19 mouse cellular contexts compared by ENCODE assay signal in the genomic region with DNA sequence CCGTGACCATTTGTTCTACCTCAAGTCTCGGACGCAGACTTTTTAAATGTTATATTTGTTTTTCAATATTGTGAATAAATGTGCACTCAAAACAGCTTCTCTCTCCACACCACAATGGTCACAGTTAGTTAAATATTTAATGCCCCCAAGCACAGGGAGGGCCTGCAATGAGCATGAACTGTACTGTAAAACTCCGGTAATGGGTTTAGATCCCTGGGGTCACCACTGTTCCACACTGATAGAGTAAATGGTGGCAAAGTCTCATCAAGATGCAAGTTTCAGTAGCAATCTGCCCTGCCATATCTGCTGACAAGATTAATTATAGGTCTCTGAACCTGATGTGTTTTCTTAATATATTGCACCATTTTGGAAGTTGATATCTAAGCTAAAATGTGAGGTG.
DNase-seq lines count a peak whose midpoint lies in the region; ATAC-seq lines count a peak whose summit lies in the region.
"Had no signal": no experiment of that assay in that cellular context is flagged by ENCODE, and none has a peak within 500 bp of the region (broad histone marks: within the 10 kb centered on the region; RNA-seq: fewer than 3 reads in every experiment).

No protein-coding gene starts in this region.

- H3K36me3 ChIP-seq in midbrain, embryonic 12.5 days, result no peaks in the 10 kb centered on the region
- H3K36me3 ChIP-seq in midbrain, embryonic 11.5 days (ENCODE audit: control insufficient read depth, insufficient read depth, low read length), result no peaks in the 10 kb centered on the region
- H3K36me3 ChIP-seq in neural tube, embryonic 11.5 days (ENCODE audit: control insufficient read depth, insufficient read depth, low read length), result no peaks in the 10 kb centered on the region
- no peaks in the 10 kb centered on the region for H3K36me3 ChIP-seq in neural tube, embryonic 15.5 days
- H3K36me3 ChIP-seq in neural tube, embryonic 14.5 days (ENCODE audit: control insufficient read depth, insufficient read depth, low read length), result no peaks in the 10 kb centered on the region
- H3K36me3 ChIP-seq: embryonic facial prominence, embryonic 10.5 days; heart, embryonic 10.5 days had no signal

- no peak overlapping the region for H3K9ac ChIP-seq in midbrain, embryonic 12.5 days (replicated peaks)
- H3K9ac ChIP-seq in midbrain, embryonic 11.5 days (ENCODE audit: low read length), result no peak overlapping the region
- no peak overlapping the region for H3K9ac ChIP-seq in neural tube, embryonic 11.5 days (ENCODE audit: low read length)
- no peak overlapping the region for H3K9ac ChIP-seq in neural tube, embryonic 15.5 days (replicated peaks)
- no peak overlapping the region for H3K9ac ChIP-seq in neural tube, embryonic 14.5 days (replicated peaks; ENCODE audit: low read depth, low read length)
- H3K9ac ChIP-seq: forebrain, embryonic 13.5 days; forebrain, postnatal 0 days had no signal

- no peak for DNase-seq in midbrain, embryonic 11.5 days (ENCODE audit: low spot score, missing footprints)
- no peak for DNase-seq in neural tube, embryonic 11.5 days (ENCODE audit: low spot score)
- DNase-seq in spleen, adult 12 weeks (ENCODE audit: low spot score), result no peak
- DNase-seq: adrenal gland, adult 2 months; adrenal gland, postnatal 25 days; cerebellum, adult 2 months; cerebellum, postnatal 10 days; forebrain, postnatal 0 days; gastrocnemius, postnatal 36 days; heart, adult 11 months; heart, postnatal 10 days; heart, postnatal 4 days had no signal

- ATAC-seq in midbrain, embryonic 12.5 days (ENCODE audit: low FRiP score, low read depth), result peak; percentile 76; the same call in 1 of the 2 replicates
- no peak for ATAC-seq in midbrain, embryonic 11.5 days (ENCODE audit: low FRiP score)
- ATAC-seq in neural tube, embryonic 11.5 days (ENCODE audit: insufficient read depth, low FRiP score, low TSS enrichment), result peak; percentile 64; the same call in 1 of the 2 replicates
- no peak for ATAC-seq in neural tube, embryonic 15.5 days (ENCODE audit: low FRiP score)
- peak; percentile 58; the same call in 1 of the 2 replicates for ATAC-seq in neural tube, embryonic 14.5 days (ENCODE audit: low read depth)
- no peak for ATAC-seq in megakaryocyte, adult 5-6 weeks (ENCODE audit: poor library complexity, severe bottlenecking)
- ATAC-seq: forebrain, embryonic 13.5 days; forebrain, postnatal 0 days had no signal

- 87% methylated on average over 4 of the region's 4 CpGs for WGBS in midbrain, embryonic 12.5 days
- 87% methylated on average over 4 of the region's 4 CpGs for WGBS in midbrain, embryonic 11.5 days
- 88% methylated on average over 4 of the region's 4 CpGs for WGBS in neural tube, embryonic 11.5 days
- 76% methylated on average over 4 of the region's 4 CpGs for WGBS in neural tube, embryonic 15.5 days
- 70% methylated on average over 4 of the region's 4 CpGs for WGBS in neural tube, embryonic 14.5 days

- H3K4me3 ChIP-seq in midbrain, embryonic 12.5 days, result no peak overlapping the region
- no peak overlapping the region for H3K4me3 ChIP-seq in midbrain, embryonic 11.5 days (ENCODE audit: low read depth, low read length)
- no peak overlapping the region for H3K4me3 ChIP-seq in neural tube, embryonic 11.5 days (ENCODE audit: low read depth, low read length)
- no peak overlapping the region for H3K4me3 ChIP-seq in neural tube, embryonic 15.5 days (replicated peaks)
- H3K4me3 ChIP-seq in neural tube, embryonic 14.5 days (ENCODE audit: low read depth, low read length), result no peak overlapping the region
- H3K4me3 ChIP-seq: embryonic facial prominence, embryonic 10.5 days; forebrain, embryonic 13.5 days; heart, embryonic 10.5 days had no signal

- no peak overlapping the region for H3K4me2 ChIP-seq in midbrain, embryonic 12.5 days (replicated peaks)
- no peak overlapping the region for H3K4me2 ChIP-seq in midbrain, embryonic 11.5 days
- no peak overlapping the region for H3K4me2 ChIP-seq in neural tube, embryonic 11.5 days (ENCODE audit: low read depth)
- no peak overlapping the region for H3K4me2 ChIP-seq in neural tube, embryonic 15.5 days
- H3K4me2 ChIP-seq in neural tube, embryonic 14.5 days (ENCODE audit: low read depth, low read length), result no peak overlapping the region
- H3K4me2 ChIP-seq: forebrain, embryonic 13.5 days had no signal

- no peaks in the 10 kb centered on the region for H3K4me1 ChIP-seq in midbrain, embryonic 12.5 days
- no peaks in the 10 kb centered on the region for H3K4me1 ChIP-seq in midbrain, embryonic 11.5 days (ENCODE audit: control insufficient read depth, insufficient read depth, low read length)
- H3K4me1 ChIP-seq in neural tube, embryonic 11.5 days (ENCODE audit: control insufficient read depth, insufficient read depth, low read length), result no peaks in the 10 kb centered on the region
- no peaks in the 10 kb centered on the region for H3K4me1 ChIP-seq in neural tube, embryonic 15.5 days
- no peaks in the 10 kb centered on the region for H3K4me1 ChIP-seq in neural tube, embryonic 14.5 days (ENCODE audit: control insufficient read depth, insufficient read depth, low read length)
- H3K4me1 ChIP-seq: embryonic facial prominence, embryonic 10.5 days; forebrain, embryonic 13.5 days; heart, embryonic 10.5 days had no signal

- no peaks in the 10 kb centered on the region for H3K9me3 ChIP-seq in midbrain, embryonic 12.5 days
- H3K9me3 ChIP-seq in midbrain, embryonic 11.5 days (ENCODE audit: control insufficient read depth, low read length), result no peaks in the 10 kb centered on the region
- no peaks in the 10 kb centered on the region for H3K9me3 ChIP-seq in neural tube, embryonic 11.5 days (ENCODE audit: control insufficient read depth, low read length)
- H3K9me3 ChIP-seq in neural tube, embryonic 15.5 days (replicated peaks), result no peaks in the 10 kb centered on the region
- no peaks in the 10 kb centered on the region for H3K9me3 ChIP-seq in neural tube, embryonic 14.5 days (ENCODE audit: control insufficient read depth, low read length)
- H3K9me3 ChIP-seq: embryonic facial prominence, embryonic 10.5 days; forebrain, embryonic 13.5 days; heart, embryonic 10.5 days had no signal

- no peaks in the 10 kb centered on the region for H3K27me3 ChIP-seq in midbrain, embryonic 12.5 days
- no peaks in the 10 kb centered on the region for H3K27me3 ChIP-seq in midbrain, embryonic 11.5 days (ENCODE audit: control insufficient read depth, insufficient read depth, low read length)
- no peaks in the 10 kb centered on the region for H3K27me3 ChIP-seq in neural tube, embryonic 11.5 days (ENCODE audit: control insufficient read depth, insufficient read depth, low read length)
- H3K27me3 ChIP-seq in neural tube, embryonic 15.5 days (replicated peaks), result no peaks in the 10 kb centered on the region
- no peaks in the 10 kb centered on the region for H3K27me3 ChIP-seq in neural tube, embryonic 14.5 days (ENCODE audit: control insufficient read depth, insufficient read depth, low read length)
- H3K27me3 ChIP-seq: forebrain, embryonic 13.5 days had no signal

- H3K27ac ChIP-seq in midbrain, embryonic 12.5 days (replicated peaks), result no peak overlapping the region
- H3K27ac ChIP-seq in midbrain, embryonic 11.5 days (ENCODE audit: low read depth, low read length), result no peak overlapping the region
- H3K27ac ChIP-seq in neural tube, embryonic 11.5 days (ENCODE audit: low read depth, low read length), result no peak overlapping the region
- H3K27ac ChIP-seq in neural tube, embryonic 15.5 days (replicated peaks), result no peak overlapping the region
- H3K27ac ChIP-seq in neural tube, embryonic 14.5 days (ENCODE audit: low read depth, low read length), result no peak overlapping the region
- H3K27ac ChIP-seq: embryonic facial prominence, embryonic 10.5 days; forebrain, embryonic 13.5 days; heart, embryonic 10.5 days had no signal

Comparison
In these comparisons a context has a peak if more than half of its experiments do, and no peak if none do; other contexts are left out.
1. ATAC-seq: peak in midbrain, embryonic 12.5 days (single experiment), neural tube, embryonic 11.5 days (single experiment) and neural tube, embryonic 14.5 days (single experiment); none in midbrain, embryonic 11.5 days (single experiment), neural tube, embryonic 15.5 days (single experiment) and megakaryocyte, adult 5-6 weeks (single experiment).